Mouse (Mus musculus): Measurements from ENCODE around the gene Tcf12.

The Tcf12 gene

GRCm38 (mm10) chr9:72098056-72098455 lies 13.6 kb downstream of the Tcf12 start:
- CTCF ChIA-PET, result interaction anchor here in 1 of 4 experiments (0.6 kb wide), 1 partner anchor 152 kb away, joined by 9 read pairs; no protein-coding TSS in a partner anchor
- POLR2A ChIA-PET, result interaction anchor here in 2 of 4 experiments (1.3 to 1.5 kb wide), 2 partner anchors 14 to 35 kb away, joined by 3 to 6 read pairs; partner anchors contain the start of gene Tcf12 (in 1 of the 2)

- POLR2A ChIA-PET, result interaction anchor here in 3 of 4 experiments (0.6 to 1.6 kb wide), 7 partner anchors 11 to 584 kb away, joined by 3 to 6 read pairs (median 4); partner anchors contain the start of gene Tcf12 (in 1 of the 3)
- CTCF ChIA-PET, result no interaction called here
These were observed 14.6 kb downstream of the Tcf12 start for GRCm38 (mm10) chr9:72097083-72097482.

- ChIA-PET POLR2A (interaction anchor here in 2 of 4 experiments (0.7 to 1.4 kb wide), 3 partner anchors 8 to 191 kb away, joined by 3 to 5 read pairs (median 3); no protein-coding TSS in a partner anchor), CTCF (interaction anchor here in 1 of 4 experiments (0.7 kb wide), 1 partner anchor 207 kb away, joined by 6 read pairs; no protein-coding TSS in a partner anchor)
These were observed 17.0 kb downstream of the Tcf12 start for GRCm38 (mm10) chr9:72094675-72095074.

- ChIA-PET CTCF (interaction anchor here in 3 of 4 experiments (0.6 to 1.4 kb wide), 4 partner anchors 15 to 283 kb away, joined by 3 to 6 read pairs (median 4); no protein-coding TSS in a partner anchor), POLR2A (interaction anchor here in 1 of 4 experiments (1.1 kb wide), 1 partner anchor 19 kb away, joined by 3 read pairs; the partner anchor contains the start of gene Tcf12)
These were observed 19.5 kb downstream of the Tcf12 start for GRCm38 (mm10) chr9:72092191-72092590.

DNA sequence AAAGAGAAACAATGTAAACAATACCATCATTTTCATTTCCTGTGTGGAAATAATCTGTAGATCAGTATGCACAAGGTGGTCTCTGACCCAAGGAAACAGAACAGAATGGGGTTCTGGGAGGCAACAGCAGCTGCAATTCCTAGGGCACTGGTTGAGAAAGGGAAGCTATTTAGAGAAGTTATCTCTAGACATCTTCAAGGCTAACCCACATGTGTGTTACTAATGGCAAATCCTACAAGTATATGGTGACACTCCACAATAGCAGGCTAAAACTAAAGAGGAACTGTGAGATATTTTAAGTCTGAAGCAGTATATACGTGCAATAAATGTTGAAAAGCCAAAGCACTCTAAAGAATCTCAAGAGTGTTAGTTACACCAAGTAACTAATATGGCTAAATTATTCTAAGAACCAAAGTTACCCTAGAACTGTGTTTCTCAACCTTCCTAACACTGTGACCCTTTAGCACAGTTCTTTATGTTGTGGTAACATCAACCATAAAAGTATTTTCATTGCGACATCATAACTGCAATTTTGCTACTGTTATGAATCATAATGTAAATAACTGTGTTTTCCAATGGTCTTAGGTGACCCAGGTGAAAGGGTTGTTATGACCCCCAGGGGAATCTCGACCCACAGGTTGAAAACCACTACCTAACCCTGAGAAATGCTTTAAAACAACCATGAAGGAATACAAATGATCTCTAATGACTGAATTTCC lies 22.6 kb downstream of the Tcf12 start:
- POLR2A ChIA-PET, result interaction anchor here in 2 of 4 experiments (0.8 to 1.6 kb wide), 3 partner anchors 21 to 23 kb away, joined by 4 to 7 read pairs (median 4); partner anchors contain the start of gene Tcf12 (in 1 of the 2)

DNA sequence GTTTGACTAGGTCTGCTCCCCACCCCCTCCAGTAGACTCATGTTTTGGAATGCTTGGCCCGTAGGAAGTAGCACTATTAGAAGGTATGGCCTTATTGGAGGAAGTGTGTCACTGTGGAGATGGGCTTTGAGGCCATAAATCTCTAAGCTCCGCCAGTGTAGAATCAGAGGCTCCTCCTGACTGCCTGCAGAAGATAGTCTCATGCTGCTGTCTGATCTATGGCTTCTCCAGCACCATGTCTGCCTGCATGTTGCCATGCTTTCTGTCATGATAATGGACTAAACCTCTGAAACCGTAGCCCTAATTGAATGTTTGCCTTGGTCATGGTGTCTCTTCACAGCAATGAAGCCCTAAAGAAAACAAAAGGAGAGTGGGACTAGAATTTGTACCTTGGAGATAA lies 26.7 kb downstream of the Tcf12 start:
- ChIA-PET POLR2A (interaction anchor here in 2 of 4 experiments (0.6 to 0.8 kb wide), 2 partner anchors 26 to 108 kb away, joined by 4 to 6 read pairs; partner anchors contain the start of gene Tcf12 (in 1 of the 2)), CTCF (no interaction called here)

More for the DNA sequence above, 22.6 kb downstream of the Tcf12 start:
- CTCF ChIA-PET, result no interaction called here

DNA sequence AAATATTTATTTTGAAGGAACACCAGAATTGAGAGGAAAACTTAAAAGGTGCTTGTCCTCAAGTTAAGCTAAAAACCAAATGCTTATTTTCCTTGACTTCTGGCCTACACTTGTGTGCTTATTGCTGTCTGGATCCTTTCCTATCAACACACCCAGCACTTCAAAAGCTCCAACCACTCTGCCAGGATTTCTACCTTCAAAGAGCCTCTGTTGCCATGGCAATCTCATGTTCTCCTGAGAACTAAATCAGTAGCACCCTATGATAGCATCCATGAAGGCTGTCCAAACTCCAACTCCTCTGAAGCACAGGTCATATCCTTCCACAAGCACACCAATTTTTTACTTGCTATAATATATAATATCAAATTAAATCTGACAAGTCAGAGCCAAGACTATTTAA lies 27.5 kb downstream of the Tcf12 start:
- POLR2A ChIA-PET, result interaction anchor here in 2 of 4 experiments (0.6 to 0.8 kb wide), 3 partner anchors 27 to 38 kb away, joined by 3 to 6 read pairs (median 6); partner anchors contain the start of gene Tcf12 (in 1 of the 2)
- CTCF ChIA-PET, result no interaction called here

DNA sequence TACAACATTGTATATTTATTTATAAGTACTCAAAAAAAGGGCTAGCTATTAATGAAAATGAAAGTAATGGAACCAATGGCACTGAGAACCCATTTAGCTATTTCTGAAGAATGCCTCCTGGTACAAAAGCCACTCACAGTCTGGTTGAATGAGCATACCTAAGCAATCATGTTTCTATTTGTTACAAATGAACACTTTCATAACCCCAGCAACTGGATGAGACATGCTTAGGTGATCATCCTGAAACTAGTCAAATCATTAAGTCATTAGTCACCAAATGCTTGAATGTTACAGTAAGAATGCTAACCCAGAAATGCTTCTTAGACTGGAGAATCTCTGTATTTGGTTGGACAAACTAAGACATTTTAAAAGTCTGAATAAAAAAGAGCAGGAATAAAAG lies 35.5 kb downstream of the Tcf12 start:
- CTCF ChIA-PET, result interaction anchor here in 1 of 4 experiments (1.4 kb wide), 1 partner anchor 16 kb away, joined by 3 read pairs; no protein-coding TSS in a partner anchor
- POLR2A ChIA-PET, result interaction anchor here in 1 of 4 experiments (0.6 kb wide), 1 partner anchor 10 kb away, joined by 3 read pairs; no protein-coding TSS in a partner anchor

GRCm38 (mm10) chr9:72066151-72066550 lies 45.5 kb downstream of the Tcf12 start:
- POLR2A ChIA-PET, result interaction anchor here in 1 of 4 experiments (0.7 to 1.3 kb wide), 3 partner anchors 10 to 67 kb away, joined by 3 to 4 read pairs (median 4); no protein-coding TSS in a partner anchor
- CTCF ChIA-PET, result no interaction called here

GRCm38 (mm10) chr9:72053144-72053543 lies 58.5 kb downstream of the Tcf12 start:
- CTCF ChIA-PET, result no interaction called here
- POLR2A ChIA-PET, result no interaction called here

DNA sequence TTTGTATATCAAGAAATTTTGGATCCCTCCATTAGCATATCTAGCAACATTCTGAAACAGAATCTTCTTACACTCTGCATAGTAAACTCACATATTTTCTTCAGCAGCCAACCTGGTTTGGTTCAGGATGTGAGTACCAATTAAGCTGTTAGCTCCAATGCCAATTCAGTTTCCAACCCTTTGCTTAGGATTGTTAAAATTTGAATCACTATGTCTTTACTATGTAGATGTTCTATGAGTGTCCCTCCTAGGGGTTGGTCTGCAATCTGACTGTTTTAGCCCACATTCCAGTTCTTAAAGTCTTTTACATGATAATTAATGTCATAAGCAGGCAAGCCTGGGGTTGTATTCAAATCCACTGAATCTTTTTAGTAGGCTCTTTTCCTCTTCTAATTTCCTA lies 71.5 kb downstream of the Tcf12 start:
- ChIA-PET POLR2A (interaction anchor here in 2 of 4 experiments (0.6 to 1.8 kb wide), 3 partner anchors 9 to 22 kb away, joined by 3 to 7 read pairs (median 4); no protein-coding TSS in a partner anchor), CTCF (interaction anchor here in 2 of 4 experiments (0.6 to 0.7 kb wide), 2 partner anchors 66 to 235 kb away, joined by 3 read pairs; no protein-coding TSS in a partner anchor)

- ChIA-PET CTCF (no interaction called here), POLR2A (no interaction called here)
These were observed 72.3 kb downstream of the Tcf12 start for GRCm38 (mm10) chr9:72039369-72039768.

- POLR2A ChIA-PET, result no interaction called here
These were observed 74.6 kb downstream of the Tcf12 start for GRCm38 (mm10) chr9:72037059-72037516.

DNA sequence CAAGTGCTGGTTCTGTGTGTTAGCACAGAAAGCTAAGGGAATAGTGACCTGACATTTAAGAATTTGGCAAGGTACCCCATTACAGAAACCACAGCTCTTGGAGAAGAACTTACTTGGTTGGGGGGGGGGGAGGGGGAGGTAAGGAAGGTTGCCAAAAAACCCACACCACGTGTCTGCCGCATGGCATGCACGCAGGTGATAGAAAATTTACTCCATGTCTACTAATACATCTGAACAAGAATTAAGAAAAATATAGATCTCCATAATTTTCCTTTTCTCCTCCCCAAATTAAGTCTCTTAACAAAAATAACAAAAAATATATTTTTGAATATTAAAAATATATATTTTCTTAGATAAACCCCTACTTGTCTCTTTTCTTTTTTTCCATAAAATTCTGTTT lies 75.4 kb downstream of the Tcf12 start:
- ChIA-PET CTCF (interaction anchor here in 1 of 4 experiments (0.6 kb wide), 1 partner anchor 239 kb away, joined by 3 read pairs; no protein-coding TSS in a partner anchor), POLR2A (no interaction called here)

More at GRCm38 (mm10) chr9:72037059-72037516, 74.6 kb downstream of the Tcf12 start:
- CTCF ChIA-PET, result interaction anchor here in 1 of 4 experiments (0.6 kb wide), 1 partner anchor 240 kb away, joined by 3 read pairs; no protein-coding TSS in a partner anchor

DNA sequence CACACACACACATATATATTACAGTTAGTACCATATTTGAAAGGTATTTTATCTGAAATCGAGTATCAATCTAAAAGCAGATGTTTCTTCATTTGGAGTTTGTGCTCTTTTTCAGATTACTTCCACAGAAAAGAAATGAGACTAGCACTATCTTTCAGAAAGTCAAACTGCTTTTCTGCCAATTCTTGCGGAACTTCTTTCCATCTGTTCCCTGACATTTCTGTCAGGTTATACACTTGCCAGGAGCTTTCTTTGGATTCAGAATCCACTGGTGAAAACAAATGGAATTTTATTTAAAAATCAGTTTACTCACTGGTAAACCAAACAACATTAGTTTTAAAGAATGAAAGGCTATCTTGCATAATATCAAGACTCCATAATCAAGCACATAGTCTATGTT lies 78.4 kb downstream of the Tcf12 start:
- ChIA-PET CTCF (no interaction called here), POLR2A (no interaction called here)

- ChIA-PET POLR2A (interaction anchor here in 1 of 4 experiments (0.9 kb wide), 1 partner anchor 11 kb away, joined by 3 read pairs; no protein-coding TSS in a partner anchor), CTCF (no interaction called here)
These were observed 81.4 kb downstream of the Tcf12 start for GRCm38 (mm10) chr9:72030274-72030673.

DNA sequence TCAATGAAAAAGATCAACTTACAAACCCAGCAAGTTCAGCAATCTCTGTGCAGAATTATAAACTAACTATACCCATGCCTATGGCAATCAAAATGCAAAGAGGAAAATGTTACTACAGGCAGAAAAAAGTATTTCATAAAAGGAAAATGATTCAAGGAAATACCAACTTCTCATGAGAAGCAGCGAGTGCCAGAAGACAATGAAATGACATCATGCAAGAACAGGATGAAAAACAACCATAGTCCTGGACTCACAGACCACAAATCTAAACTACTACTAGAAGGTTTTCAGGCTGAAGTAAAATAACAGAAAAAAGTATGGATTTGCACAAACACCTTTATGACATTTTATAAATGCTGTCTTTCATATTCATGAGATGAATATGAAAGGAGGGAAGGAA lies 82.1 kb downstream of the Tcf12 start:
- POLR2A ChIA-PET, result no interaction called here
- CTCF ChIA-PET, result no interaction called here

DNA sequence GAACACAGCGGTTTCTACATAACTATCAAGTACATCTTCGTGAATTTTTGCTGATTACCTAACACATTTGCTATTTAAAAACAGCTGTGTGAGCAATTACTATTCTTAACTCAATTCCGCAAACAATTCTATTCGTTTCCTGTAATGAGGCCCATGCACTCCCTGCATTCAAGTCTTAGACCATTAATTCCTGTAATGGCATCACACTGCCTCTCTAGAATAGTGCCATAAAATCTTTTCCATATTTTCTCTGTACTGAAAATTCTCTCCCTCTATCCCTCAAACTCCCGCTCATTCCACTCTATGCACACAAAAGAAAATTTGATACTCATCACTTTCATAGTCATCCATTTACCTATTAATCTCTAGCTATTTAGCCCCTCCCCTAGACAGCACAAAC lies 88.4 kb downstream of the Tcf12 start:
- ChIA-PET CTCF (interaction anchor here in 1 of 4 experiments (0.7 kb wide), 1 partner anchor 94 kb away, joined by 3 read pairs; no protein-coding TSS in a partner anchor), POLR2A (interaction anchor here in 2 of 4 experiments (0.6 kb wide), 2 partner anchors 130 to 262 kb away, joined by 4 to 5 read pairs; no protein-coding TSS in a partner anchor)

- CTCF ChIA-PET, result no interaction called here
- POLR2A ChIA-PET, result no interaction called here
These were observed 90.2 kb downstream of the Tcf12 start for GRCm38 (mm10) chr9:72021512-72021911.
